Mouse (Mus musculus): ENCODE results near the gene Dhdh. TPM values are rescaled to one million over a fixed set of nuclear protein-coding genes. Genes with fewer than 3 reads are reported as not detected.

Dhdh gene
- polyA plus RNA-seq, 1 experiment from 2014 or later, result 4.6 TPM

- peak overlapping the region; percentile 86 for H3K4me2 ChIP-seq
- H3K36me3 ChIP-seq, result peaks cover 12% of the 10 kb centered on the region; the same call in 1 of the 2 replicates
- ATAC-seq (ENCODE audit: low FRiP score, low read depth), result no peak
- H3K9me3 ChIP-seq, result no peaks in the 10 kb centered on the region
- H3K4me3 ChIP-seq, result no peak overlapping the region
- peaks cover 16% of the 10 kb centered on the region for H3K4me1 ChIP-seq (replicated peaks)
- H3K27ac ChIP-seq (replicated peaks), result no peak overlapping the region
- 85% methylated on average over 6 of the region's 6 CpGs for WGBS
- H3K27me3 ChIP-seq, result no peaks in the 10 kb centered on the region
- H3K9ac ChIP-seq, result peak overlapping the region; percentile 71; the same call in 1 of the 2 replicates
Observed at GRCm38 (mm10) chr7:45508561-45508960, 20.0 kb upstream of the Dhdh start.

- Histone ChIP-seq H3K9me3 (no peaks in the 10 kb centered on the region), H3K36me3 (peaks cover 12% of the 10 kb centered on the region; the same call in 1 of the 2 replicates), H3K4me3 (no peak overlapping the region), H3K4me1 (replicated peaks) (peaks cover 16% of the 10 kb centered on the region), H3K9ac (no peak overlapping the region), H3K4me2 (no peak overlapping the region), H3K27ac (replicated peaks) (no peak overlapping the region), H3K27me3 (no peaks in the 10 kb centered on the region)
- no peak for ATAC-seq (ENCODE audit: low FRiP score, low read depth)
- 93% methylated on average over 6 of the region's 6 CpGs for WGBS
Observed at GRCm38 (mm10) chr7:45507583-45507982, 19.0 kb upstream of the Dhdh start.

DNA sequence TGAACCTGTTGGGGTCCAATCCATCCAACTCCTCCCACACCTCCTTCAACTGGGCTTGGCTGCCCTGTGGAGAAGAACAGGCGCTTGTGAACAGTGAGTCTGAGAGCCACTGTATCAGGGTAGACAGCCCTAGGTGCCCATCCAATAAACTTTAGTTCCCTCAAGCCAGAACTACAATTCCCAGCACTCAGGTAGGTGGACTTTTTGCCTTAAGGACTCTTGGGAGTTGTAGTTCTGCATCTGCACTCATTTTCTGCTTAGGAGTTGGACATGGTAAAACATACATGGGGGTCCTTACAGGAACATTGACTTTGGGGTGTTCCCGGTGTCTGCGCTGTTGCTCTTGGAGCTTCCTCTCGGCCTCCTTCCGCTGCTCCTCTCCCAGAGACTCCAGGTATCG is 9.8 kb upstream of the Dhdh start:
- no peak overlapping the region for H3K4me2 ChIP-seq
- no peaks in the 10 kb centered on the region for H3K4me1 ChIP-seq (replicated peaks)
- H3K27ac ChIP-seq (replicated peaks), result no peak overlapping the region
- H3K9ac ChIP-seq, result no peak overlapping the region
- no peak overlapping the region for H3K4me3 ChIP-seq
- WGBS, result 93% methylated on average over 6 of the region's 6 CpGs
- peaks cover 57% of the 10 kb centered on the region for H3K36me3 ChIP-seq
- no peaks in the 10 kb centered on the region for H3K27me3 ChIP-seq
- ATAC-seq (ENCODE audit: low FRiP score, low read depth), result no peak
- no peaks in the 10 kb centered on the region for H3K9me3 ChIP-seq

DNA sequence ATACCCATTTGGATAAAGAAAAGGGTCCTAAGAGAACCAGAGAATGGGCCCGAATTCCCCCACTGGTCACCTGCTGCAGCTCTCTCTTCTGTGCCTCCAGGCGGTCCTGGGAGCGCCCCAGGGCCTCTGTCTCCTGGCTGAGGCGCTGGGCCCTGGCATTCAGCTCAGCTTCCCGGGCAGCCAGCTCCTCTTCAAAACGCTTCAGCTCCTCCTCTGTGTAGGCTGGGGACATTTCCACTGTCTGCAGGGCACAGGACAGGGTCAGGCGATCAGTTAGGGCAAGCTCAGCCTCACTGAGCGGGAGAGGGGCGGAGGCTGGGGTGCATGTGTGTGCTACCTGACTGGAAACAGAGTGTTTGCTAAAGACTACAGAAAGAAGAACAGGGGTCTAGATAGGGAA is 5.9 kb upstream of the Dhdh start:
- Histone ChIP-seq H3K36me3 (peaks cover 50% of the 10 kb centered on the region), H3K4me2 (no peak overlapping the region), H3K27me3 (no peaks in the 10 kb centered on the region), H3K9ac (no peak overlapping the region), H3K9me3 (no peaks in the 10 kb centered on the region), H3K27ac (replicated peaks) (no peak overlapping the region), H3K4me3 (no peak overlapping the region), H3K4me1 (replicated peaks) (peaks cover 10% of the 10 kb centered on the region; the same call in 1 of the 2 replicates)
- ATAC-seq (ENCODE audit: low FRiP score, low read depth), result no peak
- 86% methylated on average over 9 of the region's 9 CpGs for WGBS

DNA sequence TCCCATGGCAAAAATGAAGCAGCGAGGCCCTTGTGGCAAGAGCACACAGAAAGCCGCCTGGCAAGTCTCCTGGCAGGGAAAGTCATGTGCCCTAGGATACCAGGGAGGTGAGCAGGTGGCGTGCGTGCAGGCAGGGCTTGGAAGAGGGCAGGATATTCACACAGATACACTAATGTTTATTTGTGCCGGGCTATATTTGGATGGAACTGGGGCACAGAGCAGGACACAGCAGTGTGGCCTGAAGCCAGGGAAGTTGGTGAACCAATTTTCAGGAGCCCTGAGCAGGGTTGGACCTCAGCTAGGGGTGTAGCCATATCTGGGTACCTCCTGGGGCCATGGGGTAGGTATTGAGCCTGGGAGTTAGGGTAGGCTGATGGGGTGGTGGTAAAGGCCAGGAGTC is 4.3 kb upstream of the Dhdh start:
- no peaks in the 10 kb centered on the region for H3K27me3 ChIP-seq
- no peak overlapping the region for H3K4me2 ChIP-seq
- no peak overlapping the region for H3K27ac ChIP-seq (replicated peaks)
- no peaks in the 10 kb centered on the region for H3K9me3 ChIP-seq
- H3K4me1 ChIP-seq (replicated peaks), result peaks cover 25% of the 10 kb centered on the region
- no peak overlapping the region for H3K9ac ChIP-seq
- no peak overlapping the region for H3K4me3 ChIP-seq
- H3K36me3 ChIP-seq, result peaks cover 45% of the 10 kb centered on the region
- 96% methylated on average over 5 of the region's 5 CpGs for WGBS
- ATAC-seq (ENCODE audit: low FRiP score, low read depth), result no peak

DNA sequence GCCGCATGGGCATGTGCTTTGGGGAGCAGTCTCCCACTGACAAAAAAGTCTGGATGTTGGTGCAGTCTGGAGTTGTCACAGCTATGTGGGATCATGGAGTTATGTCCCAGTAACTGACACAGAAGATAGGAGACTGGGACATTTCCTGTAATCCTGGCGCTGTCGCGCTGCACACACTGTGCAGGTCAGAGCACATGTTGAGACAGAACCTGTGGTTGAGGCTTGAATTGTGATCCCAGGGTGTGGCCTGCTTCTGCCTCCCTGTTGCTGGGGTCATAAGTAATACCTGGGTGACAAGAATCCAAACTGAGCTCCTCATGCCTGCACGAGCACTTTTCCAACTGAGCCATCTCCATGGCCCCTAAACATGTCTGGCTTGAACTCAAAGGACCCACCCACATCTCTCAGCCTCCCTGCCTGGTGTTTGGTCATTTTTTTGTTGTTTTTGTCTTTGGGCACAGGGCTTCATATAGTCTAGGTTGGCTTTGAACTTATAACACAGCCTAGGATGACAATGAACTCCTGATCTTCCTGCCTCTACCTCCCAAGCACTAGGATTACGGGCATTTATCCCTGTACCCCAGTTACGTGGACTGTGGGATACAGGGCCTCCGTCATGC is 3.7 kb upstream of the Dhdh start:
- Histone ChIP-seq H3K9ac (no peak overlapping the region), H3K36me3 (peaks cover 45% of the 10 kb centered on the region), H3K4me3 (no peak overlapping the region), H3K27ac (replicated peaks) (no peak overlapping the region), H3K4me1 (replicated peaks) (peaks cover 28% of the 10 kb centered on the region), H3K27me3 (no peaks in the 10 kb centered on the region), H3K9me3 (no peaks in the 10 kb centered on the region), H3K4me2 (no peak overlapping the region)
- WGBS, result 94% methylated on average over 8 of the region's 8 CpGs
- ATAC-seq (ENCODE audit: low FRiP score, low read depth), result no peak

- Histone ChIP-seq H3K4me2 (no peak overlapping the region), H3K4me1 (replicated peaks) (peaks cover 28% of the 10 kb centered on the region), H3K27ac (replicated peaks) (peak overlapping the region; percentile 45; the same call in 1 of the 2 replicates), H3K27me3 (no peaks in the 10 kb centered on the region), H3K36me3 (peaks cover 35% of the 10 kb centered on the region), H3K4me3 (no peak overlapping the region), H3K9me3 (no peaks in the 10 kb centered on the region), H3K9ac (no peak overlapping the region)
- ATAC-seq (ENCODE audit: low FRiP score, low read depth), result no peak
- WGBS, result 22% methylated on average over 3 of the region's 3 CpGs
Observed at GRCm38 (mm10) chr7:45491264-45491663, 2.7 kb upstream of the Dhdh start.

DNA sequence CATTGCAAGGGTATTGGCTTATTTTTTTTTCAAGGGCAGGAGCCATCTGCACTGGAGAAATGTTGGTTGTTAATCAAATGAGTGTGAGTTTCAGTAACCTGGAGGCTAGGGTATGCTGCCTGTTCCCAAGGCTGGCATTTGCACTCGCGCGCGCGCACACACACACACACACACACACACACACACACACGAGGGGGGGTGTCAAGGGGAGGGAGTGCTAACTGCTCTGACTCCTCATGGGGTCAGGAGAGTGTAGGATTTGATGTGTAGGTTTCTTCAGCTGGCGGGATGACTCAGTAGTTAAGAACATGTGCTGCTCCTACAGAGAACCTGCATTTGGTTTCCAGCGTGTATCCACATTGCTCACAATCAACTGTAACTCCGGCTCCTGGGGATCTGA is 2.2 kb upstream of the Dhdh start:
- WGBS, result 35% methylated on average over 9 of the region's 9 CpGs
- Histone ChIP-seq H3K4me1 (replicated peaks) (peaks cover 28% of the 10 kb centered on the region), H3K4me3 (no peak overlapping the region), H3K27ac (replicated peaks) (peak overlapping the region; percentile 45; the same call in 1 of the 2 replicates), H3K9me3 (no peaks in the 10 kb centered on the region), H3K36me3 (peaks cover 31% of the 10 kb centered on the region), H3K9ac (no peak overlapping the region), H3K27me3 (no peaks in the 10 kb centered on the region), H3K4me2 (no peak overlapping the region)
- ATAC-seq (ENCODE audit: low FRiP score, low read depth), result no peak

DNA sequence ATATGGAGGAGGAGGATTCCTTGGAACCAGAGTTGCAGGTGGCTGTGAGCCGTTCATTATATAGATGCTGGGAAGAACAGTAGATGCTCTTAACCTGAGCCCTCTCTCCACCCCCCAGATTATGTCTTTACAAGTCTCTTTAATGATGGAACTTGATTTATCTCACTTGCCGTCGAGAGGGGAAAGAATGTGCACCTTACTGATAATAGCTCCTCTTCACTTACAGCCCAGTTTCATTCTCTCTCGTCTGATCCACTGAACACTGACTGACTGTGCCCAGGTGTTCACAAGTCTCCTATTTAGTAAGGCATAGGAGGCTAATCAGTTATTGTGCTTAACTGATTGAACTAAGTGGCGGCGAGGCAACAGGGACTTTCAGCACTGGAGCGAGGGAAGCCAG is 973 bp upstream of the Dhdh start:
- peaks cover 28% of the 10 kb centered on the region for H3K4me1 ChIP-seq (replicated peaks)
- H3K9ac ChIP-seq, result no peak overlapping the region
- H3K9me3 ChIP-seq, result no peaks in the 10 kb centered on the region
- H3K27ac ChIP-seq (replicated peaks), result no peak overlapping the region
- H3K4me2 ChIP-seq, result no peak overlapping the region
- H3K36me3 ChIP-seq, result peaks cover 18% of the 10 kb centered on the region
- 78% methylated on average over 7 of the region's 7 CpGs for WGBS
- no peaks in the 10 kb centered on the region for H3K27me3 ChIP-seq
- H3K4me3 ChIP-seq, result no peak overlapping the region
- ATAC-seq (ENCODE audit: low FRiP score, low read depth), result no peak

- peak; percentile 82 for ATAC-seq (ENCODE audit: low FRiP score, low read depth)
- peak overlapping the region; percentile 53 for H3K9ac ChIP-seq
- no peaks in the 10 kb centered on the region for H3K27me3 ChIP-seq
- H3K9me3 ChIP-seq, result no peaks in the 10 kb centered on the region
- H3K4me1 ChIP-seq (replicated peaks), result peaks cover 28% of the 10 kb centered on the region
- peak overlapping the region; percentile 78 for H3K4me2 ChIP-seq
- H3K27ac ChIP-seq (replicated peaks), result peak overlapping the region; percentile 91
- 18% methylated on average over 11 of the region's 11 CpGs for WGBS
- peaks cover 2% of the 10 kb centered on the region; the same call in 1 of the 2 replicates for H3K36me3 ChIP-seq
- H3K4me3 ChIP-seq, result peak overlapping the region; percentile 46
Observed at GRCm38 (mm10) chr7:45487861-45488292, 728 bp downstream of the Dhdh start.

GRCm38 (mm10) chr7:45486761-45487415 is 1.7 kb downstream of the Dhdh start, which contains the start of gene Gm45808:
Gene Gm45808 (minus strand): TSS chr7:45486811.
- H3K4me3 ChIP-seq, result no peak within 1 kb of the TSS
- H3K36me3 ChIP-seq, result no peaks in the 10 kb centered on the region
- H3K27me3 ChIP-seq, result no peaks in the 10 kb centered on the region
- peaks cover 28% of the 10 kb centered on the region for H3K4me1 ChIP-seq (replicated peaks)
- no peaks in the 10 kb centered on the region for H3K9me3 ChIP-seq
- H3K9ac ChIP-seq, result no peak within 1 kb of the TSS
- no peak for ATAC-seq (ENCODE audit: low FRiP score, low read depth)
- H3K27ac ChIP-seq (replicated peaks), result 0 out of 2 replicates have a peak within 1 kb of the TSS, but pooled peaks have one; percentile 91
- H3K4me2 ChIP-seq, result peak within 1 kb of the TSS; percentile 78; the same call in 1 of the 2 replicates
- 81% methylated on average over 12 of the region's 12 CpGs for WGBS

DNA sequence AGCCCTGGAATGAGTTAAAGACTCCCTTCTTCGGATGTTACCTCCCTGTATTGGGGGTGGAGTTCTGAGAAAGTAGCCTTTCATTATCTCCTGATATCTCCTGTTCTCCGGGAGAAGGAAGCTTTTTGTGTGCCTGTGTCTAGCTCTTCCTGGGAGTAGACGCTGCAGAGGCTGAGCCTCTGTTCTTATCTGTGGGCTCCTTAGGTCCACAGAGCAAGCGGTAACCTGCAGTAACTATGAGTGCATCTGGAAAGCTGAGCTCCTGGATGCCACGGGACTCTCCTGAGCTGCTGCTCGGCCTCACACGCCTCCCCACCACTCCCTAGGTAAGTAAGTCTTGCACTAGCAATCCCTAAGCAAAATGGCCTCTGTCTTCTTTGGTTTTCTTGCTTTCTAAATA is 2.4 kb downstream of the Dhdh start:
- H3K4me2 ChIP-seq, result no peak overlapping the region
- no peak overlapping the region for H3K9ac ChIP-seq
- no peak overlapping the region for H3K27ac ChIP-seq (replicated peaks)
- H3K36me3 ChIP-seq, result no peaks in the 10 kb centered on the region
- 85% methylated on average over 7 of the region's 7 CpGs for WGBS
- no peak for ATAC-seq (ENCODE audit: low FRiP score, low read depth)
- no peaks in the 10 kb centered on the region for H3K9me3 ChIP-seq
- H3K4me1 ChIP-seq (replicated peaks), result peaks cover 28% of the 10 kb centered on the region
- no peak overlapping the region for H3K4me3 ChIP-seq
- H3K27me3 ChIP-seq, result no peaks in the 10 kb centered on the region

Data from hindbrain, embryonic 15.5 days (tissue).